Mouse (Mus musculus) Patski (cell line): ENCODE measurements at regions not wholly inside any gene's neighbourhood (a gene's known extent, or its start where the extent isn't known, plus 50 kb on each side); places are given as distances from the start of the nearest gene placed in this dataset.

Experiments used
- ATAC-seq: fragments of 100-300 bp; one replicate; pipeline ENCODE4 v1.8.0; 2021
- CTCF ChIA-PET: fragments of 350-600 bp; sonication (Branson Sonifier 250); formaldehyde crosslinking; loops from one replicate; lab custom pipeline; 2022; ENCODE audit warnings: inconsistent platforms; lab: Charles Lee
- POLR2A ChIA-PET: fragments of 350-600 bp; sonication (Branson Sonifier 250); formaldehyde crosslinking; loops from one replicate; lab custom pipeline; 2022; ENCODE audit warnings: antibody characterized with exemption, inconsistent platforms; lab: Charles Lee
- DNase-seq: peaks from one replicate; pipeline ENCODE4 v3.0.0-alpha.2; 2011; ENCODE audit warnings: low read depth, low spot score
- H3K27me3 ChIP-seq: fragments of 371-371 bp; one replicate; pipeline ENCODE4 v1.5.1; 2021
- CTCF ChIP-seq: fragments of 100-300 bp; IDR thresholded peaks from one replicate; pipeline ENCODE4 v1.5.1; 2021
- in situ Hi-C: fragments of 300-500 bp; cut with MboI; formaldehyde crosslinking; loops from 3 replicates; pipeline ENCODE4 v1.11.1; 2018; ENCODE audit warnings: low pct_unique_long_range_greater_than_20kb, mixed read lengths

DNA sequence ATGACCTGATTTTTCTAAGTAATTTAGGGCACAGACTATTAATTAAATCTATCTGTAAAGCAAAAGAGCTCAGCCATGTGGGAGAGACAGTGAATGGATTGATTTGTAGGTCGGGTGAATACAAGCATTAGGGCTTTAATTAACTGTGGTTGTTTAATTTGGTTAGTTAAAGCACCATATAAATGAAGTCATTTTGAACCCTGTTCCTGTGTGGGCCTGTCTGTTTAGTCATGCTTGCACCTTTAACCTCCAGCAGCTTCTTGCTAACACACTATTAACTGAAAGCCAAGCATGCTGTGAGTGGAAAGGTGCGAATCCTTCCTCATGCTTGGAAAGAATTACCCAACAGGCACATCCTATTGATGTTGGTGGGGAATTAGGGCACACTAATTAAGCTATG lies 425.3 kb downstream of the Bckdhb start:
- H3K27me3 ChIP-seq, result no peaks in the 10 kb centered on the region
- DNase-seq (no peak), ATAC-seq (no peak)
- ChIA-PET CTCF (no interaction called here), POLR2A (no interaction called here)
- no peak for TF ChIP-seq CTCF
- in situ Hi-C loops, result loop anchor here (25.0 kb wide), 1 partner anchor 987 kb away; the partner anchor contains the start of gene Tent5a

DNA sequence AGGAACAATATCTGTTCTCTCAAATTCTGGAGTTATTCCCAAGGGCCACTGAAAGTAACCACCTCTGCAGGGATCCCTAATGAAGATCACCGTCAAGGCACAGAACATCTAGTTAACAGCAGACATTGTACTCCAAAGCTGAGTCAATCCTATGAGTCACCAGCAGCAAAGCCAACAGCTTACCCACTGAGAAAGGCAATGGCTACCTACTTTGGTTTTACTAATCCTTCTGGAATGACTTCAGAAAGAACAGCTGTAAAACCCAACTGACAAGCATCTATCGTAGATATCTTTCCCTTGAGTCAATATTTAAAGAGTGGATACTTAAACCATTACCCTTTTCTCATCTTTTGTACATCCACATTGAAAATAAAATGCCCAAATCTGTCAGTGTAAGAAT lies 429.5 kb downstream of the Bckdhb start:
- in situ Hi-C loops, result loop anchor here (25.0 kb wide), 1 partner anchor 983 kb away; the partner anchor contains the start of gene Tent5a
- CTCF ChIA-PET, result no interaction called here
- ATAC-seq, result peak; percentile 99

DNA sequence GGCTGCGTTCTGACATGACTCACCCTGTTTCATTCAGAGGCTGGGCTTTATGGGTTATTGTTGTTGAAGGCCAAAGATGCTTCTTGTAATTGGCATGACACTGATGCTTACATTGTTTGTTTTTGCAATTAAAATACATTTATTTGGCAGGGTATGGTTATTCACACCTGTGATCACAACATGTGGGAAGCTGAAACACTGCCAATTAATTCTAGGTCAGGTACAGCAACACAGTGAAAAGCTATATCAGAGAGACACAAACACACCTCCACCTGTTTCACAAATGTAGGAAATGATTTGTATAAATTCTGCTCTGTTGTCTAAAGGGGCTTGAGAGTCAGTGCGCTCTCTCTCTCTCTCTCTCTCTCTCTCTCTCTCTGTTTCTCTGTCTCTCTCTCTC lies 431.2 kb downstream of the Bckdhb start:
- in situ Hi-C loops, result loop anchor here (25.0 kb wide), 1 partner anchor 981 kb away; the partner anchor contains the start of gene Tent5a
- CTCF ChIA-PET, result interaction anchor here (1.4 to 1.7 kb wide), 2 partner anchors 9 to 13 kb away, joined by 4 to 5 read pairs; no protein-coding TSS in a partner anchor
- no peak for ATAC-seq
- no peak for TF ChIP-seq CTCF
- H3K27me3 ChIP-seq, result no peaks in the 10 kb centered on the region
- DNase-seq, result no peak
- POLR2A ChIA-PET, result no interaction called here

More for the DNA sequence above, 429.5 kb downstream of the Bckdhb start:
- no peak for TF ChIP-seq CTCF
- peak; percentile 64 for DNase-seq
- H3K27me3 ChIP-seq, result no peaks in the 10 kb centered on the region
- POLR2A ChIA-PET, result no interaction called here

DNA sequence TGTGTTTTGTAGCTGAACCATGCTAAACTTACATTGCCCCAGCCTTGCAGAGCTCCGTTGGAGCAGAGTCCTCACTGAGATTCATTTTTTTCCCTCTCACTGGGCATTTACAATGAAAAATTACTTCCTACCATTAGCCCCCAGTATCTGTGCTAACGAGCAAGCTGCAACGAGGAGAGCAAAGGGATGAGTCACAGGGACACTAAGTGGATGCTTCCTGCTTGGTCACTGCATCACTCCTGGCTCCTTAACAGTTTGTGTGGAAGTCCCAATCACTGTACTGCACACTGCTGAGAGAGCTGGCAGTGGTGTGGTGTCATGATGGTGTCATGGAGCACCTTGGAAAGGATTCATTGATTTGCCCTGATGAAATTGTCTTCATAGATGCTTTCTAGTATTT lies 434.9 kb downstream of the Bckdhb start:
- DNase-seq (no peak), ATAC-seq (no peak)
- ChIA-PET POLR2A (interaction anchor here (0.7 kb wide), 1 partner anchor 10 kb away, joined by 4 read pairs; no protein-coding TSS in a partner anchor), CTCF (no interaction called here)
- no peak for TF ChIP-seq CTCF
- no peaks in the 10 kb centered on the region for H3K27me3 ChIP-seq
- in situ Hi-C loops, result loop anchor here (25.0 kb wide), 1 partner anchor 977 kb away; the partner anchor contains the start of gene Tent5a

DNA sequence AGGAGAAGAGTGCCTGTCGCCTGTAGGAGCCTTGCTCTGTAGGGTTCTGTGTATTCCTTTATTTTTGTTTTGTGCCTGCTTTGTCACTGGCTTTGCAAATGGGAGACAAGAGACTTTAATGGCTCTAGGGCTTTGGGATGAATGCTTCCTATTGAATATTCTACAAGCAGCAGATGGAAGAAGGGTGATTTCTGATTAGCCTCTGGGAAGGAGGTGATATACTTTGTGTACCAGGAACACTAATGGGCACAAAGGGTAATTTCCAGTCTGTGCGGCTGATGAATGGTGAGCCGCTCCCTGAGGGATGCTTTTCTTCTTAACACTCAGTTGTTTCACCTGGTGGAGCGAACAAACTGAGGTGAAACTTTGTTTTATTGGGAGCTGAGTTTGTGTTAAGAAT lies 435.5 kb downstream of the Bckdhb start:
- no peak for ATAC-seq
- ChIA-PET CTCF (interaction anchor here (1.0 kb wide), 1 partner anchor 11 kb away, joined by 3 read pairs; no protein-coding TSS in a partner anchor), POLR2A (interaction anchor here (0.7 kb wide), 1 partner anchor 10 kb away, joined by 4 read pairs; no protein-coding TSS in a partner anchor)
- TF ChIP-seq CTCF, result no peak
- no peak for DNase-seq
- in situ Hi-C loops, result loop anchor here (25.0 kb wide), 1 partner anchor 977 kb away; the partner anchor contains the start of gene Tent5a
- no peaks in the 10 kb centered on the region for H3K27me3 ChIP-seq

DNA sequence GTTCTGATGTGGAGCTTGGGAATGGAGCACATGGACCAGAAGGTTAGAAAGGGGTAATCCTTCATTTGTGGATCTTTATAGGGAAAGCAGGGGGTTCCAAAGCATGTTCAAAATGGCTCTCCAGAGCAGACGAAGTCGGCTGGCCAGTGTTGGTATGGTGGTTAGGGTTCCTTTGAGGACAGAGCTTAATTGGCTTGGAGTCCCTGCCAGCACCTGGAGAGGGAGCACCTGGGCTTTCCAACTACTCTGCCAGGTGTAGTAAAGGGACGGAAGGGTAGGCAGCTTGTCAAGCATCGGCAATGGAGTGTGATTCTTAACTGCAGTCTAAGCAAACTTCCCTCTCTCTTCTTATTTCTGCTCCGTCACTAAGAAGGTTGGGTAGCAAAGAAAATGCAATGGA lies 438.5 kb downstream of the Bckdhb start:
- ChIA-PET CTCF (no interaction called here), POLR2A (no interaction called here)
- ATAC-seq, result no peak
- TF ChIP-seq CTCF, result no peak
- in situ Hi-C loops, result loop anchor here (25.0 kb wide), 1 partner anchor 974 kb away; the partner anchor contains the start of gene Tent5a
- H3K27me3 ChIP-seq, result no peaks in the 10 kb centered on the region
- no peak for DNase-seq

DNA sequence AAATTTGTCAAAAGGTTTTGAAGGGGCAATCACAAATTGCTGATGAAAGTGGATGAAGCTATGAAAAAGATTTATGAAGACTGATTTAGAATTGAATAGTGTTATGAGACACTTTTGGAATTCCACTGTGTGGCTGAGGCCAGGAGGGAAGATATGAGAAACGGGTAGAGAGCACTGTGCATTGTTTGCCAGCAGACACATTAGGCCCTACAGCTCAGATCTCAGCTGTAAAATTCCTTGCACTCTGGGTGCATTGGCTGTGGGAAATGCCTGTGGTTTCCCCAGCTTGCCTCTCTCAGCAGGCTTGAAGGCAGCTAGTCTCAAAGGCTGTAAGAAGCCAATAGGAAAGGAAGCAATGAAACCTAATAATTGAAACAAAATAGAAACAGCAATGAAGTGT lies 444.3 kb downstream of the Bckdhb start:
- CTCF ChIA-PET, result interaction anchor here (0.8 kb wide), 1 partner anchor 12 kb away, joined by 4 read pairs; no protein-coding TSS in a partner anchor
- no peaks in the 10 kb centered on the region for H3K27me3 ChIP-seq
- POLR2A ChIA-PET, result no interaction called here
- DNase-seq (peak; percentile 30), ATAC-seq (peak; percentile 100)
- TF ChIP-seq CTCF, result no peak
- in situ Hi-C loops, result loop anchor here (25.0 kb wide), 1 partner anchor 968 kb away; the partner anchor contains the start of gene Tent5a

DNA sequence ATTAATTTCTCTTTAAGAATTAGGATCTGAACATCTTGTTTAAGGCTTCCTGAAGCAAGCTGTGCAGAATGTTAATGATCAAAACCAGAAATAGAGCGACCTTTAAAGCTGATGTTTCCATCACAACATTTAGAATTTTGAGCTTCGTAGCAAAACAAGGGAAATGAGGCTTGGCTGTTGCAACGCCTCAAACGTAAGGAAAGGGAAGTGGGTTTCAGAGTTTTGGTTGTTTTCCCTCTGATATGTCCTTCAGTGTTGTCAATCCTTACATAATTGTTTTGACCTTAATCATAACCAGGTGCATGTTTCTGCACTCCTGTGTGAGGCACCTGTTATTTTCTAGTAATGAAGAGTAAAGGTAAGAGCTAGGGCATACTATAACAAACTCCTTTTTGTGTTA lies 445.3 kb downstream of the Bckdhb start:
- DNase-seq (no peak), ATAC-seq (no peak)
- in situ Hi-C loops, result loop anchor here (25.0 kb wide), 1 partner anchor 967 kb away; the partner anchor contains the start of gene Tent5a
- H3K27me3 ChIP-seq, result no peaks in the 10 kb centered on the region
- ChIA-PET POLR2A (interaction anchor here (0.6 kb wide), 1 partner anchor 10 kb away, joined by 4 read pairs; no protein-coding TSS in a partner anchor), CTCF (no interaction called here)
- no peak for TF ChIP-seq CTCF

DNA sequence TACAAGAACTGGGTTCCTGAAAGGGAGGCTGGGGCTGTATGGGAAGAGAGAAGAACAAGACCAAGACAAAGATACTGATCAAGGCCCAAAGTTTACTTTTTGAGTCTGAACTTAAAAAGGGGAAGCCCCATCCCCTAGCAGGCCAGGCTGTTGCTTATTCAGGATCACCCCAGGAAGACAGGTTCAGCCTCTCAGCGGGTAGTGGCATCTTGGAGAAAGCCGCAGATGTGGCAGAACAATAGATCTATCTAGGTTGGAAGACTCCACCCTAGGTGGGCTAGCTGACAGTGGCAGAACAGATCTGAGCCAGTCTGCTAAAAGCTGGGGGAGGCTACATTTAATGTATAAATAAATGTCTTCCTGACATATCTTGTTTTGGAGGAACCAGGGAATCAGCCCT lies 450.8 kb downstream of the Bckdhb start:
- ATAC-seq, result no peak
- ChIA-PET POLR2A (no interaction called here), CTCF (no interaction called here)
- in situ Hi-C loops, result no loop called here
- DNase-seq, result no peak
- TF ChIP-seq CTCF, result no peak
- no peaks in the 10 kb centered on the region for H3K27me3 ChIP-seq

DNA sequence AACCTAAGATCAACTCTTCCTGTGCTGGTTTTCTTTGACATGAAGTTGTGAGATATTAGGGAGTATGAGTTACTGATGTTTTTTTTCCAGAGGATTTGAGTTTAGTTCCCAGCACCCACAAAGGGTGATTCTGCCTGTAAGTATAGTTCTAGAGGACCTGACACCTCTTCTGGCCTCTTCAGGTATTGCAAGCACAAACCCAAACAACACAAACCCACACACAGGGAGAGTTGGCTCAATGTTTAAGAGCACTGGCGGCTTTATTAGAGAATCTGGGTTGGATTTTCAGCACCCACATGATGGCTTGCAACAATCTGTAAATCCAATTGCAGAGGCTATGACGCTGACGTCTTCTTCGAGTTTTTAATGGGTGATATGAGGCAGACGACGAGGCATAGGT lies 451.7 kb downstream of the Bckdhb start:
- CTCF ChIA-PET, result no interaction called here
- DNase-seq (no peak), ATAC-seq (no peak)
- TF ChIP-seq CTCF, result peak; percentile 12
- no peaks in the 10 kb centered on the region for H3K27me3 ChIP-seq
- in situ Hi-C loops, result no loop called here
- POLR2A ChIA-PET, result no interaction called here

DNA sequence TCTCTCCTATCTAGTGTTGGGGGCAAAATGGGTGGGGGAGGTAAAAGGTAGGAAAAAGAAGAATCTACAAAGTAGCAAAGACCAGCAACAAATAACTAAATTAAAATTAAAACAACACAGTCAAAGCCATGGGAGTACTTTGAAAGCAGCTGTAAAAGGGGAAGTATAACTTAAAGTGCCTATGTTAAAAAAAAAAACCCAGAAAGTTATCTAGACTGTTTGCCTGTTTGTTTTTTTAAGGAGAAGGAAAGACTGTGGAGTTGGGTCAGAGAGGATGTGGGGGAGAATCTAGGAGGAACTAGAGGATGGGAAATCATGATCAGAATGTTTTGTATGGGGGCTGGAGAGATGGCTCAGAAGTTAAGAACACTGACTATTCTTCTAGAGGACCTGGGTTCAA lies 457.0 kb downstream of the Bckdhb start:
- TF ChIP-seq CTCF, result no peak
- in situ Hi-C loops, result no loop called here
- H3K27me3 ChIP-seq, result no peaks in the 10 kb centered on the region
- no peak for DNase-seq
- ChIA-PET POLR2A (no interaction called here), CTCF (no interaction called here)
- ATAC-seq, result no peak
